Mouse (Mus musculus): Measurements from ENCODE around the gene Gm28308. TPM values are rescaled to one million over a fixed set of nuclear protein-coding genes. Genes with fewer than 3 reads are reported as not detected.

The Gm28308 gene
- total and polyA plus RNA-seq, 3 experiments: not detected

DNA sequence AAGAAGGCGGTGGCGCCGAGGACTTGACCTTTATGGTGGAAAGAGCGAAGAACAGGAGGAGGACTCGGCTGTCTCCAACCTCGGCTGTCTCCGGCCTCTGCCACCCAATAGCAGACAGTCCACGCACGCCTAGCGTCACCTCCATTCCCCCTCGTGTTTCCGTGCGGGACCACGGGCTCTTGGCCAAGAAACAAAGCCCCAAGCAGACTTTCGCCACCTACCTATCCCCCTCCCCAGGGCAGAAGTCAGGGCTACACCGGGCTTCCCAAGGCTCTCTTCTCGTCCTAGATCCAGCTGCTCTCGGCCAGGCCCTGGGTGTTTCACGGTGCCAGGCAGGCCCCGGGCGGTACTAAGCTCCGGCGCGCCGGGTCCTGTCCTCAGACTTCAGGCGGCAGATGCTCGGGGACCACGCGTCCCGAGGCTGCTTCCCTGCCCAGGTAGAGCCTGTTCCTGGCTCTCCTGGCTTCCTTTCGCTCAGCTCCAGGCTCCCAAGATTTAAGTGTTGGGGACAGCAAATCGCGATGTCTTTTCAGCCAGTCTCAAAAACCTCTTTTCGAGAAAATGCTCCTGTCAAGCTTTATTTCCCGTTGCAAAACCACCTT lies 39.7 kb upstream of the Gm28308 start:
- no peaks in the 10 kb centered on the region for H3K79me2 ChIP-seq (ENCODE audit: control insufficient read depth, insufficient read depth, low read length, poor library complexity)
- DNase-seq (ENCODE audit: low read depth, low spot score): no peak
- no peak for TF ChIP-seq CTCF (IDR thresholded peaks at IDR 0.05 in 2 of 3, conservative IDR thresholded peaks at IDR 0.05 in 1 of 3; ENCODE audit: control insufficient read depth in 1 of 3, insufficient read depth in 1 of 3, low read depth in 2 of 3, low read length in 3 of 3, poor library complexity in 1 of 3, severe bottlenecking in 1 of 3)
- TF ChIP-seq MYB (IDR thresholded peaks at IDR 0.05; ENCODE audit: low read depth, low read length): no peak
- no peak for TF ChIP-seq KAT2A (conservative IDR thresholded peaks at IDR 0.05; ENCODE audit: low read depth, low read length)
- no peak for TF ChIP-seq ZKSCAN1 (IDR thresholded peaks at IDR 0.05; ENCODE audit: low read depth, low read length)
- no peak for TF ChIP-seq POLR2A (IDR thresholded peaks at IDR 0.05; ENCODE audit: control insufficient read depth in 1 of 2, insufficient read depth in 1 of 2, low read depth in 1 of 2, low read length in 2 of 2, poor library complexity in 1 of 2)
- TF ChIP-seq CHD1 (IDR thresholded peaks at IDR 0.05; ENCODE audit: low read depth, low read length): no peak
- TF ChIP-seq TCF12 (IDR thresholded peaks at IDR 0.05; ENCODE audit: low read depth, low read length): no peak
- TF ChIP-seq HCFC1 (IDR thresholded peaks at IDR 0.05; ENCODE audit: low read depth, low read length): no peak
- no peak for TF ChIP-seq MAX (IDR thresholded peaks at IDR 0.05; ENCODE audit: low read length)
- no peak for TF ChIP-seq MXI1 (IDR thresholded peaks at IDR 0.05; ENCODE audit: low read depth, low read length)
- no peak for TF ChIP-seq TBP (IDR thresholded peaks at IDR 0.05; ENCODE audit: low read depth, low read length)
- no peak for TF ChIP-seq SIN3A (IDR thresholded peaks at IDR 0.05; ENCODE audit: low read length)
- TF ChIP-seq ZC3H11A (IDR thresholded peaks at IDR 0.05; ENCODE audit: low read depth, low read length): no peak
- no peak for TF ChIP-seq USF1 (IDR thresholded peaks at IDR 0.05; ENCODE audit: low read depth, low read length)
- no peak for TF ChIP-seq E2F4 (IDR thresholded peaks at IDR 0.05; ENCODE audit: borderline replicate concordance, low read depth, low read length)
- TF ChIP-seq NRF1 (IDR thresholded peaks at IDR 0.05; ENCODE audit: insufficient read depth, low read depth, low read length, poor library complexity, severe bottlenecking): no peak
- no peak for TF ChIP-seq EP300 (IDR thresholded peaks at IDR 0.05; ENCODE audit: low read depth in 1 of 2, low read length in 2 of 2)
- H3K9me3 ChIP-seq (replicated peaks; ENCODE audit: insufficient read depth, low read length): no peaks in the 10 kb centered on the region
- H3K4me3 ChIP-seq (ENCODE audit: control insufficient read depth in 1 of 2, insufficient read depth in 1 of 2, low read depth in 2 of 2, low read length in 2 of 2): no peak overlapping the region
- H3K27ac ChIP-seq (ENCODE audit: control insufficient read depth, low read depth, low read length): no peak overlapping the region
- H3K9ac ChIP-seq (ENCODE audit: control insufficient read depth, low read depth, low read length, poor library complexity, severe bottlenecking): no peak overlapping the region
- no peaks in the 10 kb centered on the region for H3K36me3 ChIP-seq (ENCODE audit: control insufficient read depth in 1 of 2, insufficient read depth in 2 of 2, low read length in 2 of 2)
- no peaks in the 10 kb centered on the region for H3K27me3 ChIP-seq (ENCODE audit: control insufficient read depth in 1 of 2, insufficient read depth in 2 of 2, low read length in 2 of 2)
- no peaks in the 10 kb centered on the region for H3K4me1 ChIP-seq (ENCODE audit: control insufficient read depth in 1 of 2, insufficient read depth in 2 of 2, low read length in 2 of 2)

DNA sequence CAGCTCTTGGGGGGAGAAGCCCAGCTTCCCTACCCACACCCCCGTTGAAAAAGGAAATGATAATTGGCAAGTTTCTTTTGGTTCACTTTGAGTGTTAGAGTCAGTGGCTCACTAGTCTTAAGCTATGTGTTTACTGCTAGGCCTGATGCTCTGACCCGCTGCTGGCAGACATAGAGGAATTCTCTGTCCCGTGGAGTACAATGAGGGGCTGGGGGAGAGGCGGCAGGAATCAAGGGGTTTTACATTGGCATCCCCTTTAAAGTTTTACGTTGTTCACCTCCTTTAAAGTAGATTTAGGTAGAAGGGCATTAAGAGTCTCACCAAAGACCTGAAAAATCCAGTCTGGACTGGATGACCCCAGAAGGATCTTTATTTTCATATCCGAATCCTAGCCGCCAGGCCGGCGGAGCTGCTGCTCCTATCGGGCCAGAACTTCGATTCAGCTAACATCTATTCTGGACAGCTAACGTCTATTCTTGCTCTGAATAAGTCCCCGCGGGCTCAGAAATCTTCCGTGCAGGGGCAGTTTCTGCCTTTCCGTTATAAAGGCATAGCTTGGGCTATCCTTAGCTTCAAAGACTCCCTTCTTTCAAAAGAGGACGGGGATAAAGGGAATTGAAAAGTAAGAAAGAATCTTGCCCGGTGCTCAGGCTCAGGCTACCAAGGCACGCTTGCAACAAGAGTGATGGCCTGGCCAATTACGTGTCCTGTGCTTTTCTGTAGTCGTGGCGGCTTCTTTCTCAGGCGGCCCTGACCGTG lies 39.1 kb upstream of the Gm28308 start:
- no peak for DNase-seq (ENCODE audit: low read depth, low spot score)
- Histone ChIP-seq H3K4me1 (ENCODE audit: control insufficient read depth in 1 of 2, insufficient read depth in 2 of 2, low read length in 2 of 2) (no peaks in the 10 kb centered on the region), H3K9ac (ENCODE audit: control insufficient read depth, low read depth, low read length, poor library complexity, severe bottlenecking) (no peak overlapping the region), H3K79me2 (ENCODE audit: control insufficient read depth, insufficient read depth, low read length, poor library complexity) (no peaks in the 10 kb centered on the region), H3K27me3 (ENCODE audit: control insufficient read depth in 1 of 2, insufficient read depth in 2 of 2, low read length in 2 of 2) (no peaks in the 10 kb centered on the region), H3K27ac (ENCODE audit: control insufficient read depth, low read depth, low read length) (no peak overlapping the region), H3K4me3 (ENCODE audit: control insufficient read depth in 1 of 2, insufficient read depth in 1 of 2, low read depth in 2 of 2, low read length in 2 of 2) (no peak overlapping the region), H3K9me3 (replicated peaks; ENCODE audit: insufficient read depth, low read length) (no peaks in the 10 kb centered on the region), H3K36me3 (ENCODE audit: control insufficient read depth in 1 of 2, insufficient read depth in 2 of 2, low read length in 2 of 2) (no peaks in the 10 kb centered on the region)
- TF ChIP-seq ZKSCAN1 (IDR thresholded peaks at IDR 0.05; ENCODE audit: low read depth, low read length) (no peak), POLR2A (IDR thresholded peaks at IDR 0.05; ENCODE audit: control insufficient read depth in 1 of 2, insufficient read depth in 1 of 2, low read depth in 1 of 2, low read length in 2 of 2, poor library complexity in 1 of 2) (no peak), CTCF (IDR thresholded peaks at IDR 0.05 in 2 of 3, conservative IDR thresholded peaks at IDR 0.05 in 1 of 3; ENCODE audit: control insufficient read depth in 1 of 3, insufficient read depth in 1 of 3, low read depth in 2 of 3, low read length in 3 of 3, poor library complexity in 1 of 3, severe bottlenecking in 1 of 3) (no peak), KAT2A (conservative IDR thresholded peaks at IDR 0.05; ENCODE audit: low read depth, low read length) (no peak), GATA1 (IDR thresholded peaks at IDR 0.05; ENCODE audit: low read depth, low read length) (no peak), BHLHE40 (IDR thresholded peaks at IDR 0.05; ENCODE audit: borderline replicate concordance, low read depth, low read length) (no peak), SMC3 (IDR thresholded peaks at IDR 0.05; ENCODE audit: low read depth, low read length) (no peak), E2F4 (IDR thresholded peaks at IDR 0.05; ENCODE audit: borderline replicate concordance, low read depth, low read length) (no peak), MYB (IDR thresholded peaks at IDR 0.05; ENCODE audit: low read depth, low read length) (no peak)
